Mouse (Mus musculus) erythroblast, embryonic 14.5 days (primary cell): ENCODE results near the gene BC067074.

Experiments used
- GATA1 ChIP-seq: IDR thresholded peaks from 2 replicates; pipeline ENCODE4 v1.6.1; 2012; ENCODE audit warnings: low read length, inconsistent platforms, mixed read lengths
- TAL1 ChIP-seq: IDR thresholded peaks from 3 replicates; pipeline ENCODE4 v1.6.1; 2012; ENCODE audit warnings: low read length, inconsistent platforms, mixed read lengths

DNA sequence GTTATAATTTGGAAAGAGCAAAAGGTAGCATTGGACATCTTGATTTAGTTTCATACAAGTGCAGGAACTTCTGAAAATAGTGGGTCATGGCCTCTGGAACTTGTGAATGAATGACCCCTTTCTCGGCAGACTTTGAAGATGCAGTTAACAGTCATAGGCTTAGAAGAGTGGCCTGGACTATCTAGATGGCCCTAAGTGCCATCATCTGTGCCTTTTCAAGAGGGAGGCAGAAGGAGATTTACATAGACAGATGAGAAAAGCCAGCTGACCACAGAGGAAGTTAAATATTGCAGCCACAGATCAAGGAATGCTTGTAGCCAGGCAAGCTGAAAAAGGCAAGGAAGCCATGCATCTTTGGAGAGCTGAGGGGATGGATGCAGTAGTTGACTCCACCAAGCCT lies 66.7 kb downstream of the BC067074 start:
- TF ChIP-seq GATA1 (no peak), TAL1 (no peak)
